Mouse (Mus musculus) kidney, postnatal 14 days (tissue): ENCODE data around the gene A1bg.

Experiments used
- DNase-seq: peaks from one replicate; pipeline ENCODE4 v3.0.0; 2022; ENCODE audit warnings: mixed read lengths

The A1bg gene

GRCm38 (mm10) chr15:60922912-60923311 lies at the start of gene A1bg:
Gene A1bg (minus strand): TSS chr15:60923012.
- DNase-seq: no peak

- no peak for DNase-seq
Measured at GRCm38 (mm10) chr15:60968549-60968861, 45.7 kb upstream of the A1bg start.

- no peak for DNase-seq
Measured at GRCm38 (mm10) chr15:60967841-60968548, 45.2 kb upstream of the A1bg start.

GRCm38 (mm10) chr15:60925686-60926085 lies 2.9 kb upstream of the A1bg start:
- DNase-seq: no peak

GRCm38 (mm10) chr15:60903763-60904697 lies 18.8 kb downstream of the A1bg start:
- DNase-seq: no peak

GRCm38 (mm10) chr15:60898187-60898965 lies 24.4 kb downstream of the A1bg start:
- DNase-seq: no peak

GRCm38 (mm10) chr15:60896040-60896439 lies 26.8 kb downstream of the A1bg start:
- DNase-seq: no peak

GRCm38 (mm10) chr15:60892976-60893463 lies 29.8 kb downstream of the A1bg start:
- peak; percentile 27 for DNase-seq

- no peak for DNase-seq
Measured at GRCm38 (mm10) chr15:60888724-60889123, 34.1 kb downstream of the A1bg start.

- DNase-seq: no peak
Measured at GRCm38 (mm10) chr15:60875721-60876120, 47.1 kb downstream of the A1bg start.

- DNase-seq: no peak
Measured at GRCm38 (mm10) chr15:60862417-60862816, 60.4 kb downstream of the A1bg start.

- DNase-seq: no peak
Measured at GRCm38 (mm10) chr15:60855112-60855511, 67.7 kb downstream of the A1bg start.

GRCm38 (mm10) chr15:60854151-60854550 lies 68.7 kb downstream of the A1bg start:
- DNase-seq: no peak

GRCm38 (mm10) chr15:60853231-60853999 lies 69.4 kb downstream of the A1bg start, which contains the start of gene Fam84b:
Gene Fam84b (minus strand): TSS chr15:60853778.
- peak; percentile 14 for DNase-seq

- DNase-seq: no peak
Measured at GRCm38 (mm10) chr15:60848630-60849029, 74.2 kb downstream of the A1bg start.
